Mouse (Mus musculus) limb, embryonic 14.5 days (tissue): Measurements from ENCODE around the gene Cdc42bpb. TPM values are rescaled to one million over a fixed set of nuclear protein-coding genes. Genes with fewer than 3 reads are reported as not detected.

ENCODE experiments used
- ATAC-seq: fragments of 200-750 bp; cut with Nextera tagmentation; 2 replicates; pipeline ENCODE4 v1.8.0; 2017; ENCODE audit warnings: low read depth, moderate number of reproducible peaks, moderate TSS enrichment; ENCODE audit not compliant: low FRiP score
- DNase-seq: peaks from one replicate; pipeline ENCODE4 v3.0.0-alpha.2; 2015; ENCODE audit warnings: low spot score
- H3K27ac ChIP-seq: fragments of 300-500 bp; sonication (generic); replicated peaks from 2 replicates; pipeline ENCODE4 v1.5.1; 2014; ENCODE audit warnings: low read depth, mild to moderate bottlenecking, low read length, moderate library complexity, mixed read lengths
- H3K27me3 ChIP-seq: fragments of 300-500 bp; sonication (generic); 2 replicates; pipeline ENCODE4 v1.6.1; 2014; ENCODE audit warnings: low read length, mixed read lengths; ENCODE audit not compliant: control insufficient read depth, insufficient read depth
- H3K36me3 ChIP-seq: fragments of 300-500 bp; sonication (generic); 2 replicates; pipeline ENCODE4 v1.6.1; 2014; ENCODE audit warnings: mild to moderate bottlenecking, low read length, moderate library complexity, mixed read lengths; ENCODE audit not compliant: control insufficient read depth, insufficient read depth
- H3K4me1 ChIP-seq: fragments of 300-500 bp; sonication (generic); 2 replicates; pipeline ENCODE4 v1.6.1; 2014; ENCODE audit warnings: antibody characterized with exemption, low read length, mixed read lengths; ENCODE audit not compliant: control insufficient read depth, insufficient read depth
- H3K4me2 ChIP-seq: fragments of 300-500 bp; sonication (generic); replicated peaks from 2 replicates; pipeline ENCODE4 v1.6.1; 2014; ENCODE audit warnings: low read depth, mild to moderate bottlenecking, low read length, moderate library complexity; ENCODE audit not compliant: severe bottlenecking
- H3K4me3 ChIP-seq: fragments of 300-500 bp; sonication (generic); replicated peaks from 2 replicates; pipeline ENCODE4 v1.5.1; 2014; ENCODE audit warnings: low read length
- H3K9ac ChIP-seq: fragments of 300-500 bp; sonication (generic); 2 replicates; pipeline ENCODE4 v1.6.1; 2014; ENCODE audit warnings: mild to moderate bottlenecking, low read depth, low read length, moderate library complexity; ENCODE audit not compliant: severe bottlenecking
- H3K9me3 ChIP-seq: fragments of 300-500 bp; sonication (generic); 2 replicates; pipeline ENCODE4 v1.6.1; 2016; ENCODE audit warnings: low read length; ENCODE audit not compliant: control insufficient read depth
- POLR2A ChIP-seq: fragments of 200-500 bp; IDR thresholded peaks from 2 replicates; pipeline ENCODE4 v1.8.0; 2012; ENCODE audit warnings: inconsistent platforms, mild to moderate bottlenecking, moderate library complexity, borderline replicate concordance; ENCODE audit not compliant: insufficient read depth, insufficient read length; ENCODE audit errors: extremely low read depth
- WGBS: fragments of 180-500 bp; shearing (Covaris S2); extraction: QIAGEN DNeasy Blood & Tissue Kit; methylation state at CpG from one replicate; pipeline ENCODE4 v1.1.7; 2014; 5-methylcytosine and 5-hydroxymethylcytosine counted together
- polyA plus RNA-seq, 2 experiments: library from polyadenylated mRNA; depleted of rRNA in 1 of 2; stranded (reverse) in 1 of 2; unstranded in 1 of 2; fragments of >200 nt; fragmentation: Nextera tagmentation in 1 of 2; extraction: Ambion mirVana in 1 of 2; gene quantifications; 2 replicates each; pipeline versions ENCODE4 v1.2.1 to v1.2.3; 2012 to 2014

The Cdc42bpb gene
- polyA plus RNA-seq, 2 experiments = 37.0 to 163 TPM

- TF ChIP-seq POLR2A = no peak
- Histone ChIP-seq H3K9me3 (no peaks in the 10 kb centered on the region), H3K27ac (no peak overlapping the region), H3K4me1 (no peaks in the 10 kb centered on the region), H3K27me3 (no peaks in the 10 kb centered on the region), H3K4me3 (no peak overlapping the region), H3K4me2 (no peak overlapping the region), H3K36me3 (peaks cover 86% of the 10 kb centered on the region), H3K9ac (no peak overlapping the region)
- DNase-seq (no peak), ATAC-seq (no peak)
- 95% methylated on average over 15 of the region's 15 CpGs for WGBS
These were observed 48.2 kb downstream of the Cdc42bpb start for GRCm38 (mm10) chr12:111329281-111329680.

DNA sequence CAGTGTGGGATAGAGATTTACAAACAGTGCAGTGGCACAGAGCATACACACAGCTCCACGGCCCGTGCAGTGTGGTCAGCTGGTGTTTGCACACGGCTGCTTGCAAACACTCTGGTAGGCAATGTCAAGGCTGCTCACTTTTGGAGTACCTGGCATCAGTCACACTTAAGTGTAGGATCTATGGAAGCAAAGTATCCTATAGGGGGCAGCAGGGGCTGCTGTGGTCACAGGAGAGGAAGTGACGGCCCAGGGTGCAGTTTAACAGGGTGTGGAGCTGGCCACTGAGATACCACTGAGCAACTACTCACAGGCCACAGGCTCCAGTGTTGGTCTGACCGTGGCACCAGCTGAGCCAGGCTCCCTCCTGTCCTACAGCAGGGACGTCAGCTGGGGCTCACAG is 49.2 kb downstream of the Cdc42bpb start:
- no peak for ATAC-seq
- Histone ChIP-seq H3K27me3 (no peaks in the 10 kb centered on the region), H3K4me2 (no peak overlapping the region), H3K9me3 (no peaks in the 10 kb centered on the region), H3K36me3 (peaks cover 87% of the 10 kb centered on the region), H3K27ac (no peak overlapping the region), H3K9ac (no peak overlapping the region), H3K4me1 (no peaks in the 10 kb centered on the region), H3K4me3 (no peak overlapping the region)
- TF ChIP-seq POLR2A = no peak
- WGBS = 91% methylated on average over 6 of the region's 6 CpGs
- DNase-seq = no peak

DNA sequence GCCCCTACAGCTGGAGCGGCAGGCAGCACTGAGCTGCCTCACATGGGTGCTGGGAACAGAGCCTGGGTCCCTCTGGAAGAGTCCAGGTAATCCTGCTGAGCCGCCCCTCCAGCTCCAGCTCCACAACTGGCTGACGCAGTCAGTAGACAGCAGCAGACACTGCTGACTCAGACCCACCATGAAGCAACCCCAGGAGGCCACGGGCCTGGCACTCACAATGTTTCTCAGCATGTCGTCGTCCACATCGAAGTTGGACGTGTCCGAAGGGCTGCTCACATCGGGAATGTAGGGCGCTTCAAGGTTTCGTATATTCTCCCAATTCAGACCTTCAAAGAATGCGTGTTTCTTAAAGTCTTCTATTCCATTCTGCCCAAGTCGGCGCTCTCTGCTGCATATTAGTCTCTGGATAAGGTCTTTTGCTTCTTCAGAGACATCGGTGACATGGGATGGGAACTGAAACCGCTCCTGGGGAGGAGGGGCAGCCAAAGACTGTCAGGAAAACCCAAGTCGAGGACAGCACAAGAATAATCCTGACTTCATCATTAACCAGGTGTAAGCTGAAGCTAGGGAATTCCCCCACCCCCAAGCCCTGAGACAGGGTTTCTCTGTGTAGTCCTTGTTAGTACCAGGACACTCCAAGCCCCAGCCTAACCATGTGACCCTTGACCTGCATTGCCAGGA is 51.6 kb downstream of the Cdc42bpb start:
- H3K27ac ChIP-seq = no peak overlapping the region
- H3K4me3 ChIP-seq = no peak overlapping the region
- WGBS = 93% methylated on average over 18 of the region's 18 CpGs
- H3K9me3 ChIP-seq = no peaks in the 10 kb centered on the region
- no peak for DNase-seq
- H3K9ac ChIP-seq = no peak overlapping the region
- H3K27me3 ChIP-seq = no peaks in the 10 kb centered on the region
- ATAC-seq = no peak
- H3K36me3 ChIP-seq = peaks cover 92% of the 10 kb centered on the region
- H3K4me1 ChIP-seq = no peaks in the 10 kb centered on the region
- TF ChIP-seq POLR2A = no peak
- H3K4me2 ChIP-seq = no peak overlapping the region

DNA sequence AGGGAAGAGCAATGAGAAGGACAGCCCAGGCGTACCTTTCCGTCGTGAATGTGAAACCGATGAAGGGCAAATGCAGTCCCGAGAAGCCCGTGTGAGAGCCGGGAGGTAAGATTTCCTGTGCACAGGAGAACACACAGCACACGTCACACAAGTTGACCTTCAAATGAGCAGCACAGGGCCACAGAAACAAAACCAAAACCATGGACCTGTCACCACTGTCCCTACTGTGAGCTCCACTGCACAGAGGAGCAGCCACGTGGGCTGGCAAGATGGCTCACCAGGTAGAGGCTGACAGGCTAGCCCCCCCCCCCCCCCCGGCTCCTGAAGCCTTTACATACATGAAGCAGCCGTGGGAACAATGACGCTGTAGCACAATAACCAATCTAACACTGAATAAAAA is 52.6 kb downstream of the Cdc42bpb start:
- peaks cover 95% of the 10 kb centered on the region for H3K36me3 ChIP-seq
- no peaks in the 10 kb centered on the region for H3K9me3 ChIP-seq
- no peaks in the 10 kb centered on the region for H3K4me1 ChIP-seq
- DNase-seq (no peak), ATAC-seq (no peak)
- TF ChIP-seq POLR2A = no peak
- H3K4me2 ChIP-seq = no peak overlapping the region
- no peak overlapping the region for H3K27ac ChIP-seq
- no peak overlapping the region for H3K9ac ChIP-seq
- no peaks in the 10 kb centered on the region for H3K27me3 ChIP-seq
- WGBS = 97% methylated on average over 12 of the region's 12 CpGs
- no peak overlapping the region for H3K4me3 ChIP-seq

DNA sequence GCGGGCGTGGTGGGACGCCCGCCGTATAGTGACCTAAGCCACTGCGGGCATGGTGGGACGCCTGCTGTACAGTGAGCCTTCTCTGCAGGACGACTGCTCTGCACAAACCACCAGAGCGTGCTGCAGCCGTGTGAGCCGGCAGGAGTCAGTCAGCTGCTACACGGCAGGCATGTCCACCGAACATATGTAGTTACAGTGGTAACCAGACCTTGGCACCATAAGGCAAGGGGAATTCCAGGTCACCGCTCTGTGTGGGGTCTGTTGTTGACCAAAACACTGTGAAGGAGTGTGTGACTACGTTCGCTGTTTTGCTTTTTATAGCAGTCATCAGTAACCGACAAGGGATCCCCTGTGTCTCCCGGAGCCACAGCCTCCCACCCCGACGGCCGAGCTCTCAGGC is 53.0 kb downstream of the Cdc42bpb start:
- Histone ChIP-seq H3K27me3 (no peaks in the 10 kb centered on the region), H3K9ac (no peak overlapping the region), H3K4me3 (no peak overlapping the region), H3K36me3 (peaks cover 95% of the 10 kb centered on the region), H3K4me1 (no peaks in the 10 kb centered on the region), H3K27ac (no peak overlapping the region), H3K9me3 (no peaks in the 10 kb centered on the region), H3K4me2 (no peak overlapping the region)
- DNase-seq (no peak), ATAC-seq (no peak)
- WGBS = 94% methylated on average over 21 of the region's 21 CpGs
- TF ChIP-seq POLR2A = no peak
